Mouse (Mus musculus) hindlimb bud, embryonic 11.5 days (tissue): ENCODE results near the gene Rbm10.

Source experiments
- DNase-seq: peaks from one replicate; pipeline ENCODE4 v3.0.0-alpha.2; 2012; ENCODE audit warnings: low read depth, low spot score; ENCODE audit errors: extremely low spot score

Gene Rbm10

GRCm38 (mm10) chrX:20695842-20696241 lies 78.5 kb downstream of the Rbm10 start:
- DNase-seq, result no peak
